Mouse (Mus musculus) lung, embryonic 14.5 days (tissue): ENCODE measurements around the gene Btbd8. TPM values are rescaled to one million over a fixed set of nuclear protein-coding genes. Genes with fewer than 3 reads are reported as not detected.

ENCODE experiments used
- ATAC-seq: fragments of 200-750 bp; cut with Nextera tagmentation; 2 replicates; pipeline ENCODE4 v1.8.0; 2017; ENCODE audit warnings: mild to moderate bottlenecking, moderate TSS enrichment, moderate library complexity; ENCODE audit not compliant: insufficient read depth
- DNase-seq: peaks from one replicate; pipeline ENCODE4 v3.0.0-alpha.2; 2015
- H3K27ac ChIP-seq: fragments of 300-500 bp; sonication (generic); 2 replicates; pipeline ENCODE4 v1.5.1; 2014; ENCODE audit warnings: low read depth, mild to moderate bottlenecking, moderate library complexity
- H3K27me3 ChIP-seq: fragments of 300-500 bp; sonication (generic); 2 replicates; pipeline ENCODE4 v1.6.1; 2014; ENCODE audit warnings: low read length, control low read depth; ENCODE audit not compliant: insufficient read depth
- H3K36me3 ChIP-seq: fragments of 300-500 bp; sonication (generic); 2 replicates; pipeline ENCODE4 v1.6.1; 2014; ENCODE audit warnings: control low read depth; ENCODE audit not compliant: insufficient read depth
- H3K4me1 ChIP-seq: fragments of 300-500 bp; sonication (generic); 2 replicates; pipeline ENCODE4 v1.6.1; 2014; ENCODE audit warnings: antibody characterized with exemption, control low read depth; ENCODE audit not compliant: insufficient read depth
- H3K4me2 ChIP-seq: fragments of 300-500 bp; sonication (generic); 2 replicates; pipeline ENCODE4 v1.6.1; 2014; ENCODE audit warnings: mild to moderate bottlenecking
- H3K4me3 ChIP-seq: fragments of 300-500 bp; sonication (generic); 2 replicates; pipeline ENCODE4 v1.5.1; 2014; ENCODE audit warnings: low read depth, low read length
- H3K9ac ChIP-seq: fragments of 300-500 bp; sonication (generic); 2 replicates; pipeline ENCODE4 v1.6.1; 2014
- H3K9me3 ChIP-seq: fragments of 300-500 bp; sonication (generic); 2 replicates; pipeline ENCODE4 v1.6.1; 2016; ENCODE audit warnings: low read depth, low read length, control low read depth
- CTCF ChIP-seq: IDR thresholded peaks from 2 replicates; pipeline ENCODE4 v1.5.1; 2016; ENCODE audit warnings: antibody characterized with exemption, low read depth
- WGBS: fragments of 180-500 bp; shearing (Covaris S2); extraction: QIAGEN DNeasy Blood & Tissue Kit; methylation state at CpG from one replicate; pipeline ENCODE4 v1.1.7; 2014; 5-methylcytosine and 5-hydroxymethylcytosine counted together
- polyA plus RNA-seq: library from polyadenylated mRNA; unstranded; fragments of >200 nt; fragmentation: Nextera tagmentation; extraction: Ambion mirVana; gene quantifications from 2 replicates; pipeline ENCODE4 v1.2.1, GENCODE M21; 2014

Btbd8 gene
- polyA plus RNA-seq, 1 experiment from 2014 or later: 4.3 TPM

- Histone ChIP-seq H3K9me3 (no peaks in the 10 kb centered on the region), H3K36me3 (no peaks in the 10 kb centered on the region), H3K27ac (no peak overlapping the region), H3K27me3 (peaks cover 31% of the 10 kb centered on the region), H3K4me2 (no peak overlapping the region), H3K4me1 (no peaks in the 10 kb centered on the region), H3K4me3 (no peak overlapping the region), H3K9ac (no peak overlapping the region)
- ATAC-seq (no peak), DNase-seq (no peak)
- no peak for TF ChIP-seq CTCF
- WGBS: 70% methylated on average over 4 of the region's 4 CpGs
Measured at GRCm38 (mm10) chr5:107405361-107405760, 32.4 kb upstream of the Btbd8 start.

- Histone ChIP-seq H3K27ac (no peak overlapping the region), H3K27me3 (peaks cover 3% of the 10 kb centered on the region; the same call in 1 of the 2 replicates), H3K9me3 (no peaks in the 10 kb centered on the region), H3K9ac (no peak overlapping the region), H3K36me3 (no peaks in the 10 kb centered on the region), H3K4me1 (no peaks in the 10 kb centered on the region), H3K4me2 (no peak overlapping the region), H3K4me3 (no peak overlapping the region)
- DNase-seq (no peak), ATAC-seq (no peak)
- WGBS: 77% methylated on average over 1 of the region's 1 CpGs
- no peak for TF ChIP-seq CTCF
Measured at GRCm38 (mm10) chr5:107410305-107410704, 27.5 kb upstream of the Btbd8 start.

GRCm38 (mm10) chr5:107411326-107411725 is 26.5 kb upstream of the Btbd8 start:
- no peaks in the 10 kb centered on the region for H3K9me3 ChIP-seq
- H3K27me3 ChIP-seq: no peaks in the 10 kb centered on the region
- TF ChIP-seq CTCF: no peak
- ATAC-seq: no peak
- no peak overlapping the region for H3K4me3 ChIP-seq
- no peak overlapping the region for H3K9ac ChIP-seq
- no peaks in the 10 kb centered on the region for H3K4me1 ChIP-seq
- no peaks in the 10 kb centered on the region for H3K36me3 ChIP-seq
- DNase-seq: peak; percentile 27
- no peak overlapping the region for H3K4me2 ChIP-seq
- no peak overlapping the region for H3K27ac ChIP-seq
- WGBS: 22% methylated on average over 4 of the region's 4 CpGs

GRCm38 (mm10) chr5:107412285-107412684 is 25.5 kb upstream of the Btbd8 start:
- Histone ChIP-seq H3K27ac (no peak overlapping the region), H3K4me3 (no peak overlapping the region), H3K4me2 (no peak overlapping the region), H3K27me3 (no peaks in the 10 kb centered on the region), H3K9me3 (no peaks in the 10 kb centered on the region), H3K36me3 (no peaks in the 10 kb centered on the region), H3K4me1 (no peaks in the 10 kb centered on the region), H3K9ac (no peak overlapping the region)
- 78% methylated on average over 2 of the region's 2 CpGs for WGBS
- DNase-seq: no peak
- no peak for TF ChIP-seq CTCF
- ATAC-seq: no peak

GRCm38 (mm10) chr5:107415098-107415497 is 22.7 kb upstream of the Btbd8 start:
- DNase-seq (no peak), ATAC-seq (no peak)
- Histone ChIP-seq H3K36me3 (no peaks in the 10 kb centered on the region), H3K4me1 (no peaks in the 10 kb centered on the region), H3K4me2 (no peak overlapping the region), H3K27ac (no peak overlapping the region), H3K27me3 (no peaks in the 10 kb centered on the region), H3K9ac (no peak overlapping the region), H3K4me3 (no peak overlapping the region), H3K9me3 (no peaks in the 10 kb centered on the region)
- 59% methylated on average over 2 of the region's 2 CpGs for WGBS
- TF ChIP-seq CTCF: no peak

- no peaks in the 10 kb centered on the region for H3K27me3 ChIP-seq
- WGBS: 2% methylated on average over 1 of the region's 1 CpGs
Measured at GRCm38 (mm10) chr5:107421676-107422075, 16.1 kb upstream of the Btbd8 start.

GRCm38 (mm10) chr5:107431249-107431648 is 6.5 kb upstream of the Btbd8 start, which contains the start of gene Lpcat2b:
TSS of gene Lpcat2b (plus strand) at chr5:107431549.
- no peak for DNase-seq
- no peak for TF ChIP-seq CTCF
- Histone ChIP-seq H3K4me1 (no peaks in the 10 kb centered on the region), H3K9me3 (no peaks in the 10 kb centered on the region), H3K36me3 (no peaks in the 10 kb centered on the region), H3K4me2 (no peak within 1 kb of the TSS), H3K27me3 (no peaks in the 10 kb centered on the region), H3K4me3 (no peak within 1 kb of the TSS), H3K27ac (no peak within 1 kb of the TSS), H3K9ac (no peak within 1 kb of the TSS)
- no peak for ATAC-seq
- WGBS: 74% methylated on average over 3 of the region's 3 CpGs

More at GRCm38 (mm10) chr5:107421676-107422075, 16.1 kb upstream of the Btbd8 start:
- Histone ChIP-seq H3K4me3 (no peak overlapping the region), H3K4me1 (no peaks in the 10 kb centered on the region), H3K36me3 (no peaks in the 10 kb centered on the region), H3K27ac (no peak overlapping the region), H3K9ac (no peak overlapping the region), H3K4me2 (no peak overlapping the region), H3K9me3 (no peaks in the 10 kb centered on the region)
- DNase-seq (peak; percentile 82), ATAC-seq (no peak)
- no peak for TF ChIP-seq CTCF

- Histone ChIP-seq H3K4me2 (no peak overlapping the region), H3K4me3 (no peak overlapping the region), H3K27ac (no peak overlapping the region), H3K36me3 (no peaks in the 10 kb centered on the region), H3K27me3 (no peaks in the 10 kb centered on the region), H3K9ac (no peak overlapping the region), H3K4me1 (no peaks in the 10 kb centered on the region), H3K9me3 (no peaks in the 10 kb centered on the region)
- 76% methylated on average over 5 of the region's 5 CpGs for WGBS
- no peak for TF ChIP-seq CTCF
- ATAC-seq (no peak), DNase-seq (no peak)
Measured at GRCm38 (mm10) chr5:107434001-107434400, 3.8 kb upstream of the Btbd8 start.
